Mouse (Mus musculus) MEL (cell line): ENCODE results near the gene Josd2. TPM values are rescaled to one million over a fixed set of nuclear protein-coding genes. Genes with fewer than 3 reads are reported as not detected.

ENCODE experiments used
- DNase-seq: peaks from one replicate; pipeline ENCODE4 v3.0.0; 2011; ENCODE audit warnings: low read depth, low spot score
- H3K27ac ChIP-seq: 2 replicates; pipeline ENCODE4 v1.5.1; 2012; ENCODE audit warnings: low read depth, mild to moderate bottlenecking, control low read depth, low read length, moderate library complexity; ENCODE audit not compliant: control insufficient read depth
- H3K27me3 ChIP-seq, 2 experiments: fragments of 150-350 bp in 1 of 2; sonication (generic) in 1 of 2; 2 replicates each; pipeline ENCODE4 v1.6.1; 2012; ENCODE audit warnings: low read length in 2 of 2, mild to moderate bottlenecking in 2 of 2, improper control_type of control experiment in 1 of 2, moderate library complexity in 1 of 2; ENCODE audit not compliant: insufficient read depth in 2 of 2, control insufficient read depth in 1 of 2
- H3K36me3 ChIP-seq, 2 experiments: 2 replicates each; pipeline ENCODE4 v1.6.1; 2012 to 2014; ENCODE audit warnings: low read length in 2 of 2, improper control_type of control experiment in 1 of 2, inconsistent platforms in 1 of 2, mild to moderate bottlenecking in 1 of 2; ENCODE audit not compliant: insufficient read depth in 2 of 2, control insufficient read depth in 1 of 2
- H3K4me1 ChIP-seq, 2 experiments: fragments of 150-350 bp in 1 of 2; sonication (generic) in 1 of 2; 2 replicates each; pipeline ENCODE4 v1.6.1; 2012; ENCODE audit warnings: low read length in 2 of 2, improper control_type of control experiment in 1 of 2, mild to moderate bottlenecking in 1 of 2; ENCODE audit not compliant: insufficient read depth in 2 of 2, control insufficient read depth in 1 of 2
- H3K4me3 ChIP-seq, 2 experiments: fragments of 150-350 bp in 1 of 2; sonication (generic) in 1 of 2; 2 replicates each; pipeline ENCODE4 v1.5.1; 2012; ENCODE audit warnings: low read depth in 2 of 2, low read length in 2 of 2, mild to moderate bottlenecking in 2 of 2, moderate library complexity in 2 of 2, control low read depth in 1 of 2, improper control_type of control experiment in 1 of 2; ENCODE audit not compliant: control insufficient read depth in 1 of 2, insufficient read depth in 1 of 2
- H3K79me2 ChIP-seq: 2 replicates; pipeline ENCODE4 v1.6.1; 2012; ENCODE audit warnings: mild to moderate bottlenecking, low read length, moderate library complexity; ENCODE audit not compliant: control insufficient read depth, poor library complexity, insufficient read depth
- H3K9ac ChIP-seq: 2 replicates; pipeline ENCODE4 v1.6.1; 2012; ENCODE audit warnings: low read depth, mild to moderate bottlenecking, control low read depth, low read length, moderate library complexity; ENCODE audit not compliant: control insufficient read depth, poor library complexity, severe bottlenecking
- H3K9me3 ChIP-seq: fragments of 150-350 bp; sonication (generic); replicated peaks from 2 replicates; pipeline ENCODE4 v1.6.1; 2012; ENCODE audit warnings: mild to moderate bottlenecking, low read length, improper control_type of control experiment, moderate library complexity; ENCODE audit not compliant: insufficient read depth
- BHLHE40 ChIP-seq: IDR thresholded peaks from 2 replicates; pipeline ENCODE4 v1.6.1; 2012; ENCODE audit warnings: low read depth, mild to moderate bottlenecking, inconsistent platforms, low read length, improper control_type of control experiment, borderline replicate concordance
- CHD2 ChIP-seq: IDR thresholded peaks from 2 replicates; pipeline ENCODE4 v1.6.1; 2011; ENCODE audit warnings: low read length, improper control_type of control experiment
- CTCF ChIP-seq, 3 experiments: IDR thresholded peaks in 2 of 3; conservative IDR thresholded peaks in 1 of 3; 2 replicates each; pipeline ENCODE4 v1.5.1; 2011 to 2012; ENCODE audit warnings: low read length in 3 of 3, low read depth in 2 of 3, mild to moderate bottlenecking in 2 of 3, improper control_type of control experiment in 1 of 3, inconsistent platforms in 1 of 3, mixed read lengths in 1 of 3, moderate library complexity in 1 of 3; ENCODE audit not compliant: control insufficient read depth in 1 of 3, insufficient read depth in 1 of 3, poor library complexity in 1 of 3, severe bottlenecking in 1 of 3
- E2F4 ChIP-seq: IDR thresholded peaks from 2 replicates; pipeline ENCODE4 v1.6.1; 2011; ENCODE audit warnings: low read depth, low read length, improper control_type of control experiment, borderline replicate concordance
- ELF1 ChIP-seq: IDR thresholded peaks from 2 replicates; pipeline ENCODE4 v1.6.1; 2014; ENCODE audit warnings: low read depth, mild to moderate bottlenecking, inconsistent platforms, low read length, improper control_type of control experiment, moderate library complexity
- ETS1 ChIP-seq: IDR thresholded peaks from 2 replicates; pipeline ENCODE4 v1.6.1; 2012; ENCODE audit warnings: low read depth, mild to moderate bottlenecking, inconsistent platforms, low read length, improper control_type of control experiment, moderate library complexity
- MAFK ChIP-seq: IDR thresholded peaks from 2 replicates; pipeline ENCODE4 v1.6.1; 2011; ENCODE audit warnings: low read depth, mild to moderate bottlenecking, low read length, improper control_type of control experiment, borderline replicate concordance
- MAX ChIP-seq: IDR thresholded peaks from 2 replicates; pipeline ENCODE4 v1.6.1; 2011; ENCODE audit warnings: low read length, improper control_type of control experiment
- MEF2A ChIP-seq: IDR thresholded peaks from 2 replicates; pipeline ENCODE4 v1.6.1; 2014; ENCODE audit warnings: low read depth, mild to moderate bottlenecking, inconsistent platforms, low read length, improper control_type of control experiment; ENCODE audit not compliant: poor library complexity, insufficient replicate concordance, severe bottlenecking; ENCODE audit errors: extremely low read depth
- MXI1 ChIP-seq: IDR thresholded peaks from 2 replicates; pipeline ENCODE4 v1.6.1; 2011; ENCODE audit warnings: mild to moderate bottlenecking, low read depth, low read length, improper control_type of control experiment
- MYC ChIP-seq: IDR thresholded peaks from 2 replicates; pipeline ENCODE4 v1.6.1; 2011; ENCODE audit warnings: low read depth, mild to moderate bottlenecking, low read length, improper control_type of control experiment, moderate library complexity
- NELFE ChIP-seq: IDR thresholded peaks from 2 replicates; pipeline ENCODE4 v1.6.1; 2011; ENCODE audit warnings: low read depth, low read length, improper control_type of control experiment
- POLR2A ChIP-seq, 2 experiments: IDR thresholded peaks; 2 replicates each; pipeline ENCODE4 v1.6.1; 2011 to 2012; ENCODE audit warnings: low read length in 2 of 2, mild to moderate bottlenecking in 2 of 2, control low read depth in 1 of 2, improper control_type of control experiment in 1 of 2, low read depth in 1 of 2, moderate library complexity in 1 of 2; ENCODE audit not compliant: control insufficient read depth in 1 of 2, insufficient read depth in 1 of 2, poor library complexity in 1 of 2
- POLR2AphosphoS2 ChIP-seq: IDR thresholded peaks from 2 replicates; pipeline ENCODE4 v1.6.1; 2011; ENCODE audit warnings: low read length, improper control_type of control experiment
- POLR2AphosphoS5 ChIP-seq: IDR thresholded peaks from 2 replicates; pipeline ENCODE4 v1.6.1; 2012; ENCODE audit warnings: low read depth, borderline replicate concordance, mild to moderate bottlenecking, inconsistent platforms, low read length, moderate library complexity, mixed read lengths
- RCOR1 ChIP-seq: IDR thresholded peaks from 2 replicates; pipeline ENCODE4 v1.6.1; 2012; ENCODE audit warnings: low read depth, mild to moderate bottlenecking, inconsistent platforms, low read length, improper control_type of control experiment
- SMC3 ChIP-seq: IDR thresholded peaks from 2 replicates; pipeline ENCODE4 v1.6.1; 2011; ENCODE audit warnings: low read depth, low read length, improper control_type of control experiment
- TBP ChIP-seq: IDR thresholded peaks from 2 replicates; pipeline ENCODE4 v1.8.0; 2011; ENCODE audit warnings: low read depth, low read length, improper control_type of control experiment
- TCF12 ChIP-seq: IDR thresholded peaks from 2 replicates; pipeline ENCODE4 v1.6.1; 2014; ENCODE audit warnings: low read depth, mild to moderate bottlenecking, inconsistent platforms, low read length, improper control_type of control experiment, moderate library complexity
- USF1 ChIP-seq: IDR thresholded peaks from 2 replicates; pipeline ENCODE4 v1.6.1; 2014; ENCODE audit warnings: low read depth, mild to moderate bottlenecking, inconsistent platforms, low read length, improper control_type of control experiment, moderate library complexity
- ZMIZ1 ChIP-seq: IDR thresholded peaks from 2 replicates; pipeline ENCODE4 v1.6.1; 2012; ENCODE audit warnings: low read depth, mild to moderate bottlenecking, inconsistent platforms, low read length, improper control_type of control experiment, moderate library complexity
- ZNF384 ChIP-seq: IDR thresholded peaks from 2 replicates; pipeline ENCODE4 v1.6.1; 2012; ENCODE audit warnings: low read depth, mild to moderate bottlenecking, inconsistent platforms, low read length, improper control_type of control experiment
- polyA plus RNA-seq, 2 experiments: library from polyadenylated mRNA; stranded (reverse) in 1 of 2; unstranded in 1 of 2; fragments of >175 nt in 1 of 2; fragments of >200 nt in 1 of 2; gene quantifications; 2 replicates each; pipeline versions ENCODE4 v1.2.1 to v1.2.4; 2012; ENCODE audit warnings: low replicate concordance in 2 of 2, low read depth in 1 of 2; ENCODE audit not compliant: insufficient read length in 2 of 2, insufficient read depth in 1 of 2, missing spikeins in 1 of 2
- total RNA-seq: library from RNA; depleted of rRNA; stranded (reverse); fragments of 300-350 nt; gene quantifications from 2 replicates; pipeline ENCODE4 v1.2.3, GENCODE M21; 2012

Gene Josd2
- total and polyA plus RNA-seq, 3 experiments = 95.5 to 141 TPM; not detected in 1

- no peak for TF ChIP-seq RCOR1
Observed at GRCm38 (mm10) chr7:44435796-44436195, 32.0 kb upstream of the Josd2 start (continued).

DNA sequence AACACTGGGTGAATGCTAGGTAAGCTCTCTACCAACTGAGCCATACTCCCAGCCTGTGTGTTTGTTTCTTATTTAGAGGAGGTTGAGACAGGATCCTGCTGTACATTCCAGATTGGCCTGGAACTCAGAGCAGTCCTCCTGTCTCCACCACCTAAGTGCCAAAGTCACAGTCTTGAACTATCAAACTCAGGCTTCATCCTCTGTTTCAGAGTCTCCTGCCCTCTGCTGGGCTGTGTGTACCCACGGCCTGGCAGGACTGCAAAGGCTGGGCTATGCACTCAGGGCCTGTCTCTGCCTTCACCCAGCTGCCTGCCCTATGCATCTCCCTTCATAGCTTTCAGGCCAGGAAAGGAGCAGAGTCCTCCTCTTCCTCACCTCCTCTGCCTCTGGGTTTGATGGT is 31.5 kb upstream of the Josd2 start:
- H3K27me3 ChIP-seq = no peaks in the 10 kb centered on the region; a peak in 2 of 4 replicates

DNA sequence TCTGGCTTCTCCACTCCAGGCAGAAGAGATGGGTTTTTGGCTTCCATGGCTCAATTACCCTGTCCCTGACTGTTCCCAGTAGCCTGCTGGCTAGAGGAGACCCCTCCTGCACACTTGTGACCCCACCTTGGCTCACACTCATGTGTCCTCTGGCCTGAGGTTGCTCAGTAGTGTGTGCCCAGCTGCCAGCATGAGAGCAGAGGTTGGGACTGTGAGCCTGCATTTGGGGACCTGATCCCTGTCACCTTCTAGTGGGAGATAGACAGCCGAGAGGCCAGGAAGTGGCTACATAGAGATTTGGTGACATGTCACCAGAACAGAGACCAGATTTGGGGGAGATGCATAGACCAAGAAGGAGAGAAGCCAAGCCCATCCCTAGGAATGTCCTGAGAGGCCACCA is 30.6 kb upstream of the Josd2 start:
- Histone ChIP-seq H3K4me1 (no peaks in the 10 kb centered on the region), H3K27ac (no peak overlapping the region), H3K9me3 (no peaks in the 10 kb centered on the region), H3K36me3 (0 out of 4 replicates have a peak, but pooled peaks cover 0 to 2% of the 10 kb centered on the region in 2 experiments), H3K4me3 (no peak overlapping the region), H3K79me2 (no peaks in the 10 kb centered on the region), H3K9ac (no peak overlapping the region), H3K27me3 (peaks cover 0 to 1% of the 10 kb centered on the region in 2 experiments; a peak in 3 of 4 replicates)
- TF ChIP-seq E2F4 (no peak), MEF2A (no peak), MAFK (no peak), ZMIZ1 (no peak), POLR2A (IDR thresholded peaks at IDR 0.05; ENCODE audit: control insufficient read depth in 1 of 2, insufficient read depth in 1 of 2, low read depth in 1 of 2, low read length in 2 of 2, poor library complexity in 1 of 2) (no peak), TBP (no peak), NELFE (no peak), ELF1 (no peak), ZNF384 (no peak), MYC (no peak), POLR2AphosphoS2 (no peak), BHLHE40 (no peak), CHD2 (no peak), POLR2AphosphoS5 (no peak), MXI1 (no peak), ETS1 (no peak), MAX (no peak), TCF12 (no peak), USF1 (no peak)
- no peak for DNase-seq

More for the DNA sequence above, 31.5 kb upstream of the Josd2 start:
- Histone ChIP-seq H3K4me3 (no peak overlapping the region), H3K9me3 (no peaks in the 10 kb centered on the region), H3K79me2 (no peaks in the 10 kb centered on the region), H3K4me1 (no peaks in the 10 kb centered on the region), H3K9ac (no peak overlapping the region), H3K27ac (no peak overlapping the region), H3K36me3 (0 out of 4 replicates have a peak, but pooled peaks cover 0 to 2% of the 10 kb centered on the region in 2 experiments)
- no peak for DNase-seq
- no peak for TF ChIP-seq CHD2
- peak; percentile 13; the same call in 1 of the 2 replicates for TF ChIP-seq SMC3
- peak in 1 of 3 experiments; percentile 23; a peak in 1 of 6 replicates for TF ChIP-seq CTCF (IDR thresholded peaks at IDR 0.05 in 2 of 3, conservative IDR thresholded peaks at IDR 0.05 in 1 of 3; ENCODE audit: control insufficient read depth in 1 of 3, insufficient read depth in 1 of 3, low read depth in 2 of 3, low read length in 3 of 3, poor library complexity in 1 of 3, severe bottlenecking in 1 of 3)
